Mouse (Mus musculus) embryonic facial prominence, embryonic 14.5 days (tissue): ENCODE data around the gene Neurl3. TPM values are rescaled to one million over a fixed set of nuclear protein-coding genes. Genes with fewer than 3 reads are reported as not detected.

Experiments
- ATAC-seq: fragments of 200-750 bp; cut with Nextera tagmentation; 2 replicates; pipeline ENCODE4 v1.8.0; 2017; ENCODE audit warnings: low read depth, moderate number of reproducible peaks, moderate TSS enrichment
- DNase-seq: peaks from one replicate; pipeline ENCODE4 v3.0.0-alpha.2; 2015; ENCODE audit warnings: low spot score
- H3K27ac ChIP-seq: fragments of 300-500 bp; sonication (generic); replicated peaks from 2 replicates; pipeline ENCODE4 v1.5.1; 2014; ENCODE audit warnings: low read depth, mild to moderate bottlenecking, low read length, moderate library complexity
- H3K27me3 ChIP-seq: fragments of 300-500 bp; sonication (generic); replicated peaks from 2 replicates; pipeline ENCODE4 v1.6.1; 2014; ENCODE audit warnings: low read length; ENCODE audit not compliant: control insufficient read depth, insufficient read depth
- H3K36me3 ChIP-seq: fragments of 300-500 bp; sonication (generic); 2 replicates; pipeline ENCODE4 v1.6.1; 2014; ENCODE audit warnings: low read length, mixed read lengths; ENCODE audit not compliant: control insufficient read depth, insufficient read depth
- H3K4me1 ChIP-seq: fragments of 300-500 bp; sonication (generic); 2 replicates; pipeline ENCODE4 v1.6.1; 2014; ENCODE audit warnings: antibody characterized with exemption, low read length; ENCODE audit not compliant: control insufficient read depth, insufficient read depth
- H3K4me2 ChIP-seq: fragments of 300-500 bp; sonication (generic); 2 replicates; pipeline ENCODE4 v1.6.1; 2014; ENCODE audit warnings: low read depth, mild to moderate bottlenecking, low read length, moderate library complexity, mixed read lengths
- H3K4me3 ChIP-seq: fragments of 300-500 bp; sonication (generic); 2 replicates; pipeline ENCODE4 v1.5.1; 2014; ENCODE audit warnings: low read depth, mild to moderate bottlenecking, low read length
- H3K9ac ChIP-seq: fragments of 300-500 bp; sonication (generic); 2 replicates; pipeline ENCODE4 v1.6.1; 2014; ENCODE audit warnings: low read depth, mild to moderate bottlenecking, low read length, moderate library complexity, mixed read lengths
- H3K9me3 ChIP-seq: fragments of 300-500 bp; sonication (generic); 2 replicates; pipeline ENCODE4 v1.6.1; 2016; ENCODE audit warnings: low read length; ENCODE audit not compliant: control insufficient read depth
- WGBS: fragments of 180-500 bp; shearing (Covaris S2); extraction: QIAGEN DNeasy Blood & Tissue Kit; methylation state at CpG from one replicate; pipeline ENCODE4 v1.1.7; 2014; 5-methylcytosine and 5-hydroxymethylcytosine counted together
- polyA plus RNA-seq: library from polyadenylated mRNA; unstranded; fragments of >200 nt; fragmentation: Nextera tagmentation; extraction: Ambion mirVana; gene quantifications from 2 replicates; pipeline ENCODE4 v1.2.1, GENCODE M21; 2014

Gene Neurl3
- polyA plus RNA-seq, 1 experiment from 2014 or later = 2.1 TPM

DNA sequence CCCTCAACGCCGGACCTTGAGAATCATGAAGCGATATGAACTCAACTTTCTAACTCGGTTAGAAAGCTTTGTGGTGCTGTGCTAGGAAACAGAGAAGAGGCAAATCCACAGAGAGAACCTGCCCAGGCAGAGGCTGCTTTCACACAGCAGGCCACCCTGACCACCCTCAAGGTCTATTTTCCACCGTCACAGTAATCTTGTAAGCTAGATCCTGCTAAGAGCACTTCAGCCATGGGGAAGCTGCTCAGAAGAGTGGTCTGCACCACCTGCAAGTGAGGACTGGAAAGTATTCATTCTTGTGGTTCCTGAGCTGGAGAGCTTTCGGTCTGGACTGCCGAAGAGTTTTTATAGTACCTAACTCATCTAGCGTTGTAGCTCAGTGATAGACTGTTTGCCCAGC, 27.8 kb upstream of the Neurl3 start:
- 67% methylated on average over 8 of the region's 8 CpGs for WGBS
- Histone ChIP-seq H3K9ac (no peak overlapping the region), H3K4me1 (peaks cover 6% of the 10 kb centered on the region), H3K4me3 (no peak overlapping the region), H3K4me2 (no peak overlapping the region), H3K27ac (no peak overlapping the region), H3K27me3 (peaks cover 35% of the 10 kb centered on the region), H3K9me3 (no peaks in the 10 kb centered on the region), H3K36me3 (no peaks in the 10 kb centered on the region)
- ATAC-seq (no peak), DNase-seq (no peak)

- DNase-seq (no peak), ATAC-seq (no peak)
- no peak overlapping the region for H3K9ac ChIP-seq
- H3K27me3 ChIP-seq = peaks cover 35% of the 10 kb centered on the region
- no peak overlapping the region for H3K4me2 ChIP-seq
- H3K9me3 ChIP-seq = no peaks in the 10 kb centered on the region
- peaks cover 6% of the 10 kb centered on the region for H3K4me1 ChIP-seq
- H3K27ac ChIP-seq = no peak overlapping the region
- 82% methylated on average over 6 of the region's 6 CpGs for WGBS
- no peak overlapping the region for H3K4me3 ChIP-seq
- no peaks in the 10 kb centered on the region for H3K36me3 ChIP-seq
Observed at GRCm38 (mm10) chr1:36300486-36300885, 26.0 kb upstream of the Neurl3 start.

GRCm38 (mm10) chr1:36299676-36300075, 25.2 kb upstream of the Neurl3 start:
- no peak overlapping the region for H3K27ac ChIP-seq
- H3K9me3 ChIP-seq = no peaks in the 10 kb centered on the region
- H3K27me3 ChIP-seq = peaks cover 35% of the 10 kb centered on the region
- H3K36me3 ChIP-seq = no peaks in the 10 kb centered on the region
- 29% methylated on average over 2 of the region's 2 CpGs for WGBS
- no peak overlapping the region for H3K9ac ChIP-seq
- H3K4me2 ChIP-seq = no peak overlapping the region
- H3K4me1 ChIP-seq = peaks cover 6% of the 10 kb centered on the region
- ATAC-seq = no peak
- no peak for DNase-seq
- no peak overlapping the region for H3K4me3 ChIP-seq

DNA sequence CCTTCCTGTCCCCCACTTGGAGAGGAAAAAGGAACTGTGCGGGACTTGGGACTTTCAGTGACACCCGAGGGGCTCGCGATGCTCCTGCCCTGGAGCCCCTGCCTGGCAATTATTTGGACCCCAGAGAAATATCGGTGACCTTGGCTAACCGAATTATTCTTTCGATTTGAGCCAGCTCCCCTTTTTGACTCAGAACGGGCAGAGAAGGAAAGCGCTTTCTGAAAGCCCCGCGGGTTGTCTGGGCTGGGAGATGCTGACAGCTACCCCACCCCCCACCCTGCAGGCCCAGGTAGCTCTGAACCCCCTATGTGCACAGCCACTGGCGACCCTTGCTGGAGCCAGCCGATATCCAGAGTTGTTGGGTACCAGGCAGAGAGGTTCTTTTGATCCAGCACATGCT, 24.6 kb upstream of the Neurl3 start:
- ATAC-seq = no peak

DNA sequence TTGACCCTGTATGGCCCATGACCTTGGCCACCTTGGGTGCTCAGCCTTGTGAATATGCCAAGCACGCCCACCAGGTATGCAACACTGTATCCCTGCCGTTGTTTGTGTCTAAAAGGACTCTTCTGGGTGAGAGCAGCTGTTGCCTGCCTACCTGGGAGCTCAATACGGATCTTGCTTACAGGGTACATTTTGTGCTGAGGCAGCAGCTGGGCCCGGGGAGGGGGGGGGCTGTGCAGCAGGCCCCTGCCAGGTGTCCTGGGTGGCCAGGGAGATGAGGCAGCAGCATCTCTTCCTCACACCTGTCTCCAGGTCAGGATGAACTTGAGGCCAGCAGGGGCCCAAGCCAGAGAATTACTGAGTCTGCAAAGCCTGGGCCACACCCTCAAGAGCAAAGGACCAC, 23.6 kb upstream of the Neurl3 start:
- Histone ChIP-seq H3K27me3 (peaks cover 35% of the 10 kb centered on the region), H3K4me2 (no peak overlapping the region), H3K9ac (no peak overlapping the region)

More for the DNA sequence above, 24.6 kb upstream of the Neurl3 start:
- DNase-seq = no peak
- WGBS = 26% methylated on average over 13 of the region's 13 CpGs
- no peak overlapping the region; the same call in 1 of the 2 replicates for H3K9ac ChIP-seq
- no peaks in the 10 kb centered on the region for H3K36me3 ChIP-seq
- peaks cover 35% of the 10 kb centered on the region for H3K27me3 ChIP-seq
- no peaks in the 10 kb centered on the region for H3K9me3 ChIP-seq
- H3K27ac ChIP-seq = no peak overlapping the region
- H3K4me2 ChIP-seq = no peak overlapping the region
- peaks cover 6% of the 10 kb centered on the region for H3K4me1 ChIP-seq
- H3K4me3 ChIP-seq = no peak overlapping the region

GRCm38 (mm10) chr1:36296466-36297149, 22.1 kb upstream of the Neurl3 start:
- no peak overlapping the region for H3K4me3 ChIP-seq
- H3K4me2 ChIP-seq = no peak overlapping the region
- H3K27ac ChIP-seq = no peak overlapping the region
- no peak for DNase-seq
- peaks cover 29% of the 10 kb centered on the region for H3K27me3 ChIP-seq
- no peak overlapping the region for H3K9ac ChIP-seq
- no peaks in the 10 kb centered on the region for H3K36me3 ChIP-seq
- no peak for ATAC-seq
- H3K9me3 ChIP-seq = no peaks in the 10 kb centered on the region
- WGBS = 64% methylated on average over 9 of the region's 9 CpGs
- no peaks in the 10 kb centered on the region for H3K4me1 ChIP-seq

More for the DNA sequence above, 23.6 kb upstream of the Neurl3 start:
- WGBS = 66% methylated on average over 3 of the region's 4 CpGs
- ATAC-seq = no peak
- no peak for DNase-seq
- Histone ChIP-seq H3K27ac (no peak overlapping the region), H3K36me3 (no peaks in the 10 kb centered on the region), H3K4me3 (no peak overlapping the region), H3K9me3 (no peaks in the 10 kb centered on the region), H3K4me1 (peaks cover 3% of the 10 kb centered on the region)

- H3K9ac ChIP-seq = no peak overlapping the region
- ATAC-seq = no peak
- H3K4me1 ChIP-seq = no peaks in the 10 kb centered on the region
- whole genome bisulfite sequencing = 76% methylated on average over 3 of the region's 3 CpGs
- no peak overlapping the region for H3K4me2 ChIP-seq
- H3K27me3 ChIP-seq = peaks cover 13% of the 10 kb centered on the region
- no peak overlapping the region for H3K4me3 ChIP-seq
- no peaks in the 10 kb centered on the region for H3K9me3 ChIP-seq
- no peak for DNase-seq
- H3K27ac ChIP-seq = no peak overlapping the region
- H3K36me3 ChIP-seq = no peaks in the 10 kb centered on the region
Observed at GRCm38 (mm10) chr1:36294402-36294801, 19.9 kb upstream of the Neurl3 start.

- DNase-seq = no peak
- Histone ChIP-seq H3K27me3 (peaks cover 6% of the 10 kb centered on the region; the same call in 1 of the 2 replicates), H3K4me3 (no peak overlapping the region), H3K9ac (no peak overlapping the region), H3K36me3 (no peaks in the 10 kb centered on the region), H3K9me3 (no peaks in the 10 kb centered on the region), H3K4me2 (no peak overlapping the region), H3K27ac (no peak overlapping the region), H3K4me1 (no peaks in the 10 kb centered on the region)
- WGBS = 91% methylated on average over 8 of the region's 8 CpGs
- ATAC-seq = no peak
Observed at GRCm38 (mm10) chr1:36293470-36293869, 19.0 kb upstream of the Neurl3 start.

GRCm38 (mm10) chr1:36281849-36282248, 7.4 kb upstream of the Neurl3 start:
- Histone ChIP-seq H3K36me3 (no peaks in the 10 kb centered on the region), H3K4me2 (no peak overlapping the region), H3K4me3 (no peak overlapping the region), H3K27me3 (no peaks in the 10 kb centered on the region), H3K9me3 (no peaks in the 10 kb centered on the region), H3K4me1 (no peaks in the 10 kb centered on the region), H3K27ac (no peak overlapping the region), H3K9ac (no peak overlapping the region)
- ATAC-seq (no peak), DNase-seq (no peak)
- 83% methylated on average over 6 of the region's 6 CpGs for WGBS
